Mouse (Mus musculus) embryonic stem cell, embryonic (primary cell): ENCODE data around the gene Dennd4a.

ENCODE experiments used
- CTCF ChIA-PET, 4 experiments: fragments of 300-600 bp in 2 of 4; fragments of 350-600 bp in 2 of 4; sonication (Branson Sonifier 250); formaldehyde crosslinking; loops; one replicate each; lab custom pipeline; 2022; ENCODE audit warnings: inconsistent platforms in 2 of 4; lab: Charles Lee
- POLR2A ChIA-PET, 4 experiments: fragments of 300-600 bp in 2 of 4; fragments of 350-600 bp in 2 of 4; sonication (Branson Sonifier 250); formaldehyde crosslinking; loops; one replicate each; lab custom pipeline; 2022; ENCODE audit warnings: antibody characterized with exemption in 4 of 4, inconsistent platforms in 1 of 4; lab: Charles Lee

Dennd4a gene

DNA sequence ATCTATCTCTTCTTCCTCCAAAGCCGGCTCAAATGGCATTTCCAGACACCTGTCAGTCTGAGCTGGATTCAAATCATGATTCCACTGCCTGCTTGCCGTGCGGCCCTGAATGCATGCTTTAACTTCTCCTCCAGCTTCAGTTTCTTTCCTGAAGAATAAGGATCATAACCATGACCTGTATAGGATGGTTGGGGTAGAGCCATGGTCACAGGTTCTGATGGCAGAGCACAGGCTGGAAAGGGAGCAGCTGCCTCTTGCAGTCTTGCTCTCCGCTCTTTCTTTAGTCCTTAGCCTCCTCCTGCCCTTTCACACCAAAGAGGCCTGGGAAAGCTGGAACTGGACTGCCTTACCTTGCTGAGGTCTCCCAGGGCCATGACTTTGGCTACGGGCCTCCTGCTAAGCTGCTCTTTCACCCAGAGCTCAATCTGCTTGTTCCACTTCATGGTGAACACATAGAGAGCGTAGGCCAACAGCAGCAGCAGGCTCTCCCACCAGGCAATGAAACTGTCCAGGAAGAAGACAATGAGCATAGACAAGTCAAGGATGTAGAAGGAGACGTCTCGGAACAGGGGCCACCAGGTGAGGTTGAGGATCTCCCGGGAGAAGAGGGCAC is 136.4 kb downstream of the Dennd4a start:
- ChIA-PET POLR2A (interaction anchor here in 3 of 4 experiments (0.5 to 1.5 kb wide), 8 partner anchors 9 to 563 kb away, joined by 3 to 16 read pairs (median 3); no protein-coding TSS in a partner anchor), CTCF (interaction anchor here in 2 of 4 experiments (0.6 kb wide), 2 partner anchors 12 to 1237 kb away, joined by 4 read pairs; no protein-coding TSS in a partner anchor)

DNA sequence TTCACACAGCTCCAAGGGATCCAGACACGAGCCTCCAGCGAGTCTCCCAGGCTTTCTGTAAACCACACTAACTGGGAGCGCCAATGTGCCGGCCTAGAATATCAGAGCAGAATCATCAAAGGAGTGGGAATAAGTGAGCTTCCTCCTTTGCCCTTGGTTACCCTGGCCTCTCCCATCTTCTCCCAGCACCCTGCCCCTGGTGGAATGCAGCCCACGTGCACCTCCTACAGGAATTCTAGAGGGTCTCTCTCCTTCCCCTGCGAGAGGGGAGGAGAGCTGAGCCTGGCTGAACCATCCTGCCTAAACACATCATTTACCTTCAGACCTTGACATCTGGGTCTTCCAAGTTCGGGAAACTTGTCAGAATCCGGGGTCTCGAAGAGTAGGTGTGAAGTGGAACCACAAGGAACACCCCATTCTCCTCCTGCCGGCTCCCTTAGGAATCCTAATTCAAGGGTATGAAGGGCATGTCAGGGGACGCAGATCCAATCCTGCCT is 140.1 kb downstream of the Dennd4a start, which contains the start of gene Slc24a1:
Gene Slc24a1, minus strand, starts transcription at position 447 of the 497 bp plus-strand sequence.
- CTCF ChIA-PET = interaction anchor here in 3 of 4 experiments (0.6 to 2.4 kb wide), 7 partner anchors 8 to 213 kb away, joined by 3 to 8 read pairs (median 5); partner anchors contain the start of gene Rab11a (in 1 of the 3)
- POLR2A ChIA-PET = interaction anchor here (0.5 to 2.3 kb wide), 17 partner anchors 10 to 614 kb away, joined by 3 to 7 read pairs (median 4); partner anchors contain the start of genes Hacd3 (in 1 of the 4), Parp16 (in 1 of the 4) and Rab11a (in 1 of the 4)

DNA sequence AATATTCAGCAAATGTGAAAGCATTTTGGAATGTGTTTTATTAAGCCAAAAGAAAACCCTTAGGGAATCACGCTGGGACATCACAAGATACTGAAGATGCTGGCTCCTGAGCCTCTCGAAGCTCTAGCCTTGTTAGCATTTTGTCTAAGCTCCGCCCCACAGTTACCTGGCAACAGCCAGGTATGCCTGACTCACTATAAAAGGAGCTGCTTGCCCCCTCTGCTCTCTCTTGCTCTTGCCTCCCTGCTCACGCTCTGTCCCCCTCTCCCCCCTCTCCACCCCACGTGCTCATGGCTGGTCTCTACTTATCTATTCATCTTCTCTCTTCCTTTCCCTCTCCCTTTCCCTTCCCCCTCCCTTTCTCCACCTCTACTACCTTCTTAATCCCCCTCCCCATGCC is 140.9 kb downstream of the Dennd4a start:
- ChIA-PET CTCF (interaction anchor here in 2 of 4 experiments (0.7 to 2.4 kb wide), 5 partner anchors 8 to 236 kb away, joined by 3 to 7 read pairs (median 5); no protein-coding TSS in a partner anchor), POLR2A (interaction anchor here in 2 of 4 experiments (0.8 to 2.3 kb wide), 13 partner anchors 8 to 263 kb away, joined by 3 to 7 read pairs (median 4); partner anchors contain the start of genes Hacd3 (in 1 of the 2), Parp16 (in 1 of the 2) and Rab11a (in 1 of the 2))

DNA sequence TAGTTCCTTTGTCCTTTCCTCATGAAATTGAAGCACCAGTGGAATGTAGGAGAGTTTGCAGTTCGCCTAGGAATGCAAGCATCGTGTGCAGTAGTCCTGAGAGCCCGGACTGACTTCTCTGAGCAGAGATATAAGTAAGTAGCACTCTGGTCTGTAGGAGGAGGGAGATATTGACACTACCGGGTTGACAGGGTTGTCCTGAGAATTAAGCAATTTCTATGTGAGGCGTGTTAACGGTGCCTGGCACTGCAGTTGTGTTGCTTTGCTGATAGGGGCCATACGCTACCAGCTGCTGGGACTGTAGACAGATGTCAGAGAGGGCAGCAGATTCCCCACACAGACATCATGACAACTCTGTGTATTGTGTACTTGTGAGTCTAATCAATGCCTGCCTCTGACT is 142.1 kb downstream of the Dennd4a start:
- ChIA-PET POLR2A (interaction anchor here in 2 of 4 experiments (0.6 to 2.1 kb wide), 3 partner anchors 17 to 1973 kb away, joined by 4 to 6 read pairs (median 5); partner anchors contain the start of gene Parp16 (in 1 of the 2)), CTCF (interaction anchor here in 2 of 4 experiments (0.6 to 2.4 kb wide), 3 partner anchors 10 to 171 kb away, joined by 3 to 5 read pairs (median 3); no protein-coding TSS in a partner anchor)

DNA sequence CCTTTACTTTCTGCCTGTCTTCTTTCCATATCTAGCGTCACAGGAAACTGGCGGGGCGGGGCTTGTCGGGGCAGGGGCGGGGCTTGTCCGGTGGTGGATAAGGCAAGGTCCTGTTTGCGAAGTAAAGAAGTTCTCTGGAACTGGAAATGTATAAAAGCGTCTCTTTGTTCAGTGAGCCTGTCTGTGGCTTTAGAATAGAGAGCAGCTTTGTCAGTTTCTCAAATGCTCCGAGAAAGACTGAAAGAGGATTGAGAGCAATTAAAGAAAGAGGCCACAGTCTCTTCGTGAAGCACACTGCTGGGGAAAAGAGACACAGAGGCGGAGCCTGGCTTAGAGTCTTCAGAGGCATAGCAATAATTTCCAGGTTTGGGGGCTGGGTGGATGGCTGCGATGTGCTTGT is 145.2 kb downstream of the Dennd4a start:
- ChIA-PET CTCF (interaction anchor here in 2 of 4 experiments (1.0 kb wide), 2 partner anchors 15 to 55 kb away, joined by 4 read pairs; no protein-coding TSS in a partner anchor), POLR2A (interaction anchor here in 2 of 4 experiments (0.6 to 1.2 kb wide), 3 partner anchors 15 to 203 kb away, joined by 3 to 4 read pairs (median 3); no protein-coding TSS in a partner anchor)

DNA sequence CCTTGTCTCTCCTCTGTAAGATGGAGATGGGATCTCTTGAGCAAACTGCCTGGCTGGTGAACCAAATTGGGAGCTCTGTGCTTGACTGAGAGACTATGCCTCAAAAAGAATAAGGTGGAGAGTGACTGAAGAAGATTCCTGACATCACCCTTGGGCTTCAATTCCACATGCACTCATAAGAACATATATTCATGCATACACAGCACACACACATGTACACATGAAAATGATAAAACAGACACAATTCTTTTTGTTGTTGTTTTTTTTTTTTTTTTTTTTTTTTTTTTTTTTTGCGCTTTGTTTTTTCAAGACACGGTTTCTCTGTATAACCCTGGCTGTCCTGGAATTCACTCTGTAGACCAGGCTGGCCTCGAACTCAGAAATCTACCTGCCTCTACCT is 146.1 kb downstream of the Dennd4a start:
- CTCF ChIA-PET = interaction anchor here in 1 of 4 experiments (1.0 kb wide), 1 partner anchor 54 kb away, joined by 4 read pairs; no protein-coding TSS in a partner anchor
- POLR2A ChIA-PET = interaction anchor here in 3 of 4 experiments (0.6 to 1.2 kb wide), 3 partner anchors 37 to 204 kb away, joined by 3 to 4 read pairs (median 3); no protein-coding TSS in a partner anchor

DNA sequence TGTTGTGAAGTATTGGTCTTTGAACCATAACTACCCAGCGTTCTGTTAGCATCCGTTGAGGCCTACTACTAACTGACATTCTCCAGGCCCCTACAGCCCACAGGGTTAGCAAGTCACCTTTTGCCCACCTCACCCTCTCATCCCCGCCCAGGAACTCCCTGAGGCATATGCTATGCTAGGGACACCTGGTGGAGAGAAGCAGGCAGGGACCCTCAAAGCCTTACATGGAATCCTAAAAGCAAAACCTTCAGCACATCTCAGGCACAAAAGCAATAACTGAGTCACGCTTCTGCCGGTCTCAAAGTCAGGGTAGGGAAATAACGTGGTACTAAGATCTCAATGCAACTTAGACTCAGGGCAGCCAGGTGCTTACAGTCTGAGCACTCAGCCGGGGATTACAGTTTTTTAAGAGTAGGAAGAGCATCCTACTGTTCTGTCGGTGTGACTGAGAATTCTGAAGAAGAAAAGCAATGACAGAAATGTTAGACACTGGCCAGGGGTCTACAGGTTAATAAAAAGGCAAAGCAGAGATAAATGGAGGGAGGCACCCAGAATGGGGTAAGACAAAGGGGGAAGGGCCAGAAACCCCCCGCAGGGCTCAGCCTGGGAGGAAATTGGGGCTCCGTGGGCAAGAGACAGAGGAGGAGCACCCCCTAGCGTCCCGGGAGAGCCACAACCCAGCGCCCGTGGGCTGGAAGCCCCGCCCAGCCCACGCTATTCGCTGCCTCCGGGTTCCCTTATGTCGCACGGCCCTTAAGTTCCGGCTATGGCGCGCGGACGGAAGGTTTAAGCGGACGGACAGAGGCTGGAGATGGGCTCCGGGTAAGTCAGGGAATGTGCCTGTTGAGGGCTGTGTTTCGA is 149.2 kb downstream of the Dennd4a start, which contains the start of gene Ints14:
Gene Ints14, plus strand, starts transcription at position 789 of the 861 bp plus-strand sequence.
- POLR2A ChIA-PET = interaction anchor here in 2 of 4 experiments (0.6 to 1.4 kb wide), 6 partner anchors 8 to 410 kb away, joined by 3 to 5 read pairs (median 3); no protein-coding TSS in a partner anchor
- CTCF ChIA-PET = interaction anchor here (0.6 to 1.4 kb wide), 9 partner anchors 9 to 223 kb away, joined by 3 to 7 read pairs (median 4); partner anchors contain the start of genes Slc24a1 (in 3 of the 4) and Rab11a (in 1 of the 4)

DNA sequence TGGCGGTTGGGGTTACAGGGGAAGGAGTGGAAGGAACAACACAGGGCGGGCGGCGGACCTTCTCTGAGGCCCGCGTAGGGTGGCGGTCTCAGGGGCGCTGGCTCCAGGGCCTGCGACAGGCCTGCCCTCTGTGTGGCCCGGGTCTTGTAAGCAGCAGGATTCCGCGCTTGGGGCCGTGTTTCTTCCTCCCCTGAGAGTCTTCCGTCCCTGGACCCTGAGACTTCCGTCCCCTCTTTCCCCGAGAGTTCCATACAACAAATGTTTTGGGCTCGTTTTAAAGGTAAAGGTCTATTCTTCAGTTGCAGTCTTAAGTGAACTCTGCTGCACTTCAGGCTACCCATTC is 149.8 kb downstream of the Dennd4a start:
- ChIA-PET CTCF (no interaction called here), POLR2A (interaction anchor here in 2 of 4 experiments (0.9 to 1.4 kb wide), 5 partner anchors 9 to 235 kb away, joined by 3 to 7 read pairs (median 4); partner anchors contain the start of genes Slc24a1 (in 2 of the 2) and Rab11a (in 1 of the 2))
